Mouse (Mus musculus): Measurements from ENCODE around the gene Slc10a7.
"Not testable (repeated sequence)": the region's sequence is repeated elsewhere in the genome, so short reads cannot be mapped to it uniquely, and the experiment has no call there.

DNA sequence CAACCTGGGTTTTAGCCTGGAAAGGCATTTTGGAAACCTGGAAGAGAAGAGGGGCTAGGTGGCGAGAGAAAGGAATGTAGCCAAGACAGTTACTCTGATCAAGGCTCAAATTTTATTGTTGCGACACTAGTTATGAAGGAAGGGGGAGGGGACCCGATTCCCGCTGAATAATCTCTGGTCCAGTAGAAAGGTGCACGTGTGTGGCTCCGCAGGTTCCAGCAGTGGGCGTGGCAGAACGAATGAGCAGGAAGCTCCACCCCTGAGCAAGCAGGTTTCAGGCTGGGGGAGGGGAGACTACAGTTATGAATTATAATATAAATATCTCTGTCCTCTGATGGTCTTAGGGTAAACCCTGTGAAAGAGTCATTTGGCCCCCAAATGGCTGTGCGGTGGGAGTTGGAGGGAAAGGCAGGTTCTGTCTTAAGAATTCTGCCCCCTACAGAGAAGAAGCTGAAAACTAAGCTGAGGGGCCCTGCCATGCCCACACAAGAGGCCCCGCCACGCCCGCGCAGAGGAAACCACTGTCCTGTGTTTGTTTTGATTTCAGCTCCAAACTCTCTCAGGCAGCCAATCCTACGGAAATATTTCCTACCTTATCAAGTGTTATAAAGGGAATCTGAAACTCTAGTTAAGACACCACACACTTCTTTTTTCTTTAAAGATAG lies 36.1 kb downstream of the Slc10a7 start:
- not testable (repeated sequence) for TF ChIP-seq POLR2A (IDR thresholded peaks at IDR 0.05; ENCODE audit: insufficient read length, low read depth); TCF12 (IDR thresholded peaks at IDR 0.05; ENCODE audit: insufficient read depth, poor library complexity, severe bottlenecking); CEBPB (IDR thresholded peaks at IDR 0.05; ENCODE audit: insufficient read depth, poor library complexity, severe bottlenecking); TCF3 (IDR thresholded peaks at IDR 0.05; ENCODE audit: insufficient read length, low read depth); MAX (IDR thresholded peaks at IDR 0.05; ENCODE audit: low read depth); POLR2AphosphoS2 (IDR thresholded peaks at IDR 0.05; ENCODE audit: insufficient read length, low read depth); MYOD1 (IDR thresholded peaks at IDR 0.05; ENCODE audit: control insufficient read depth in 1 of 3, insufficient read length in 2 of 3, low read depth in 2 of 3)

All from myocyte (in vitro differentiated cells).